Mouse (Mus musculus): ENCODE measurements around the gene Nol3.

Gene Nol3

GRCm38 (mm10) chr8:105263244-105263912 lies 12.6 kb upstream of the Nol3 start:
- in situ Hi-C loops (cut with MboI; ENCODE audit: low sequenced_read_pairs) = no loop called here

GRCm38 (mm10) chr8:105264024-105264982 lies 11.6 kb upstream of the Nol3 start, which contains the start of the genes Tradd and Fbxl8:
TSS of gene Tradd (minus strand) at chr8:105264609.
TSS of gene Fbxl8 (plus strand) at chr8:105264648.
- in situ Hi-C loops (cut with MboI; ENCODE audit: low sequenced_read_pairs) = no loop called here

GRCm38 (mm10) chr8:105265128-105265527 lies 10.8 kb upstream of the Nol3 start:
- in situ Hi-C loops (cut with MboI; ENCODE audit: low sequenced_read_pairs) = no loop called here

GRCm38 (mm10) chr8:105266775-105267174 lies 9.2 kb upstream of the Nol3 start:
- in situ Hi-C loops (cut with MboI; ENCODE audit: low sequenced_read_pairs) = no loop called here

GRCm38 (mm10) chr8:105268342-105269074 lies 7.4 kb upstream of the Nol3 start:
- in situ Hi-C loops (cut with MboI; ENCODE audit: low sequenced_read_pairs) = no loop called here

GRCm38 (mm10) chr8:105269075-105269458 lies 6.9 kb upstream of the Nol3 start:
- in situ Hi-C loops (cut with MboI; ENCODE audit: low sequenced_read_pairs) = no loop called here

GRCm38 (mm10) chr8:105269461-105269947 lies 6.4 kb upstream of the Nol3 start, which contains the start of gene Hsf4:
TSS of gene Hsf4 (plus strand) at chr8:105269801.
- in situ Hi-C loops (cut with MboI; ENCODE audit: low sequenced_read_pairs) = no loop called here

- in situ Hi-C loops (cut with MboI; ENCODE audit: low sequenced_read_pairs) = no loop called here
Observed at GRCm38 (mm10) chr8:105270101-105270915, 5.6 kb upstream of the Nol3 start.

GRCm38 (mm10) chr8:105270916-105271186 lies 5.1 kb upstream of the Nol3 start:
- in situ Hi-C loops (cut with MboI; ENCODE audit: low sequenced_read_pairs) = no loop called here

GRCm38 (mm10) chr8:105275387-105275786 lies 553 bp upstream of the Nol3 start:
- in situ Hi-C loops (cut with MboI; ENCODE audit: low sequenced_read_pairs) = no loop called here

- in situ Hi-C loops (cut with MboI; ENCODE audit: low sequenced_read_pairs) = no loop called here
Observed at GRCm38 (mm10) chr8:105276292-105277120, 566 bp downstream of the Nol3 start.

GRCm38 (mm10) chr8:105278911-105279334 lies 3.0 kb downstream of the Nol3 start:
- in situ Hi-C loops (cut with MboI; ENCODE audit: low sequenced_read_pairs) = no loop called here

- in situ Hi-C loops (cut with MboI; ENCODE audit: low sequenced_read_pairs) = no loop called here
Observed at GRCm38 (mm10) chr8:105280567-105280966, 4.6 kb downstream of the Nol3 start.

GRCm38 (mm10) chr8:105281821-105282220 lies 5.9 kb downstream of the Nol3 start:
- in situ Hi-C loops (cut with MboI; ENCODE audit: low sequenced_read_pairs) = no loop called here

- in situ Hi-C loops (cut with MboI; ENCODE audit: low sequenced_read_pairs) = no loop called here
Observed at GRCm38 (mm10) chr8:105282239-105282638, 6.3 kb downstream of the Nol3 start.

- in situ Hi-C loops (cut with MboI; ENCODE audit: low sequenced_read_pairs) = no loop called here
Observed at GRCm38 (mm10) chr8:105283074-105283473, 7.1 kb downstream of the Nol3 start.

GRCm38 (mm10) chr8:105285514-105285913 lies 9.6 kb downstream of the Nol3 start:
- in situ Hi-C loops (cut with MboI; ENCODE audit: low sequenced_read_pairs) = no loop called here

GRCm38 (mm10) chr8:105286907-105287306 lies 11.0 kb downstream of the Nol3 start:
- in situ Hi-C loops (cut with MboI; ENCODE audit: low sequenced_read_pairs) = no loop called here

GRCm38 (mm10) chr8:105288231-105288630 lies 12.3 kb downstream of the Nol3 start:
- in situ Hi-C loops (cut with MboI; ENCODE audit: low sequenced_read_pairs) = no loop called here
